Mouse (Mus musculus): ENCODE measurements at regions not wholly inside any gene's neighbourhood (a gene's known extent, or its start where the extent isn't known, plus 50 kb on each side); places are given as distances from the start of the nearest gene placed in this dataset.

- TF ChIP-seq CTCF (IDR thresholded peaks at IDR 0.05; ENCODE audit: extremely low read depth, insufficient read depth, insufficient read length, insufficient replicate concordance) = no peak
- TF ChIP-seq POLR2A (IDR thresholded peaks at IDR 0.05; ENCODE audit: low read depth, low read length) = no peak
Measured at GRCm38 (mm10) chr12:12706326-12706920, 235.3 kb downstream of the Mycn start.

Measured in spleen, adult 2 months (tissue).